Mouse (Mus musculus) 3134 (cell line): ENCODE measurements at regions not wholly inside any gene's neighbourhood (a gene's known extent, or its start where the extent isn't known, plus 50 kb on each side); places are given as distances from the start of the nearest gene placed in this dataset.

Source experiments
- DNase-seq: peaks from one replicate; pipeline ENCODE4 v3.0.0-alpha.2; 2011; ENCODE audit warnings: low spot score; ENCODE audit not compliant: insufficient read length; ENCODE audit errors: extremely low read depth

DNA sequence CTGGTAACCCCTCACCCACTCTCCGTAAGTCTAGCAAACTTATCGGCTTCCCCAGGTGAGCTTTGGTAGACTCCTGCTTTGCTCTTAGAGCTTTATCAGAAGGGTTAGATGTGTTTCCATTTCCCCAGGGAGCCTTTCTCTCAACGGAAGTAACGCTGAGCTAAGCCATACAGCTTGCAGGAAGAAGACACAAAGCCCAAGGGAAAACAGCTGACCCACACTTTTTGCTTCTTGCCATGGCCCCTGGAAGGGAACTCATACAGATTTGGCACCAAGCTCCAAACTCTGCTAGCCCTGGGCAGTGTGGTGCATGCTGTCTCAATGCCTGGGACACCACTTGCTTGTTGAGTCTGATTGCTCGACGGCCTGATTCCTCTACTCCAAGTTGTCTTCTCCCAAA lies 242.6 kb downstream of the Sipa1l2 start:
- no peak for DNase-seq

DNA sequence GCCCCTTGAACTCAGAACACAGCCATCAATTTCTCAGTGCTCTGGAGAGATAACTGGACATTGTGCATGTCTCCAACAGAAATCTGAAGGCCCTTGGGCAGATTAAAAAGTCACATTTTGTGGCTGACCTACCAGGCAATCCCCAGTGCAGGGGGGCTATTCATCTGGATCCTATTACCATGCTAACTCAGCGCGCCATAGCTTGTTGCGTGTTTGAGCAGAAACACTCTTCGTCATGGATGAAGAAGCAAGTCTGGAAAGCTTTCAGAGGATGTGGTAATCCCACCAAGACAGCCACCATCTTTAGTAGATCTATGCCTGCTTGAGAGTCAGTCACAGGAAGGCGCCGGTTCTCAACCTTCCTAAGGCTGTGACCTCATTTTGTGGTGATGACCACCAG lies 243.9 kb downstream of the Sipa1l2 start:
- DNase-seq = no peak

DNA sequence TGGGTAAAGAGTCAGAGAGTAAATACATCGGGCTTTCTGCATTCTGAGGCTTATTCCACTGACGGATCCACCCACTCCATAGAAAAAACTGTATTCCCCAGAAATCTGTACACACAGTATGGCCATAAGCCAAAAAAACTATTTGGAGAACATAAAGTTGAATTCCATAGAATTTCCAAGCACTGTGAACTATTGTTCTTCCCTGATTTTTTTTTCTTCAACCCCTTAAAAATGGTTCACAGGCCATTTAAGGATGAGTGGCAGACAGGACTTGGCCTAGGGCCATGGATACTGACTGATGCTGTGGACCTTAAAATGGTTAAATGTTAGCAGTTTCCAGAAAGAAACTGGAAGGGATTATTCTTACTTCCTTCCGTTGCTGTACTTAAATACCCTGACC lies 247.0 kb downstream of the Sipa1l2 start:
- no peak for DNase-seq

DNA sequence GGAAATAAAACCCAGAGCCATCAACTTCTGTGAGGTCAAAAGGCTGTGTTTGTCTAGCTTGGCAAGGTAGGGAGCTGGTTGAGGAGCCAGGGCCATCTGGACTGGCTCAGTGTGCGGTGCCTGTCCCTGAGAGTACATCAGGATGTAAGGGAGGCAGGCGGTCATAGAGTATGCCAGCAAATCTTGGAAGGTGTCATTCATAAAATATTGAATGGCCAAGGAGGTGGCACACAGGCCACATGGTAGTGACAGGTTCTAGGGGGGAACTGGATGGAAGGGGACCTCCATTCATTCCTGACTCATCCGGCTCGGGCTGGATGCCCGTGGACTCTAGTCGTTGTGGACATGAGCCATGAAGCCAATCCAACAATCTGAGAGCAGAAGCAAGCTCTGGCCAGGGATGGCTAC lies 252.0 kb downstream of the Sipa1l2 start:
- no peak for DNase-seq

DNA sequence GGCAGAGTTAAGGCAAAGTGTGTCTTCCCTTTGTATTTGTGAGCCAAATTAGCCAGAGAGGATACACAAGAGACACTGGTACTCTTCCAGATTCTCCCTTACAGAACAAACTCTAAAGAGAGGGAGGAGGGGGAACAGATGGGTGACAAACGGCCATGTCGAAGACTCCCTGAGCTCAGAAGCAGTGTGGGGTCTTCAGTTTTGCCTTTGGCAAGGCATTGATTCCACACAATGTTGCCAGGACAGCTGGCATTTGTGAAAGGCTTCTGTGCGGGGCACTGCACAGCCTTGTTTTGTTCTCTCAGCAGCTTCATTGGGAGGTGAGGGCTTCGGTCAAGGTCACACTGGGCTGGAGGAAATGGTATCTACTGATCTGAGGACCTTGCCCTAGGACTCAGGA lies 253.9 kb downstream of the Sipa1l2 start:
- no peak for DNase-seq

DNA sequence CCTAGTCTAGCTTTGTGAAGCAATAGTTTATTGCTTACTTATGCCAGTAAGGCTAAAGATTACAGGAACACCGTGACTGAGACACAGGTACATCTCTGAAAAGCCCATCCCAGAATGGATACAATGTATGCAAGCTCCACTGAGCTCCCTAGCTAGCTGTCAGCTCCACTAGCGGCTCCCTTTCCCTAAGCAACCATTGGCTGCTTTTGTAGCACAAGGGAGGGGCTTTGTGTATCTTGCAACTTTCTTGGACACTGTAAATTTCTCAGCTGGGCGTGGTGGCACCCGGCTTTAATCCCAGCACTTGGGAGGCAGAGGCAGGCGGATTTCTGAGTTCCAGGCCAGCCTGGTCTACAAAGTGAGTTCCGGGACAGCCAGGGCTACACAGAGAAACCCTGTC lies 254.6 kb downstream of the Sipa1l2 start:
- DNase-seq = no peak

DNA sequence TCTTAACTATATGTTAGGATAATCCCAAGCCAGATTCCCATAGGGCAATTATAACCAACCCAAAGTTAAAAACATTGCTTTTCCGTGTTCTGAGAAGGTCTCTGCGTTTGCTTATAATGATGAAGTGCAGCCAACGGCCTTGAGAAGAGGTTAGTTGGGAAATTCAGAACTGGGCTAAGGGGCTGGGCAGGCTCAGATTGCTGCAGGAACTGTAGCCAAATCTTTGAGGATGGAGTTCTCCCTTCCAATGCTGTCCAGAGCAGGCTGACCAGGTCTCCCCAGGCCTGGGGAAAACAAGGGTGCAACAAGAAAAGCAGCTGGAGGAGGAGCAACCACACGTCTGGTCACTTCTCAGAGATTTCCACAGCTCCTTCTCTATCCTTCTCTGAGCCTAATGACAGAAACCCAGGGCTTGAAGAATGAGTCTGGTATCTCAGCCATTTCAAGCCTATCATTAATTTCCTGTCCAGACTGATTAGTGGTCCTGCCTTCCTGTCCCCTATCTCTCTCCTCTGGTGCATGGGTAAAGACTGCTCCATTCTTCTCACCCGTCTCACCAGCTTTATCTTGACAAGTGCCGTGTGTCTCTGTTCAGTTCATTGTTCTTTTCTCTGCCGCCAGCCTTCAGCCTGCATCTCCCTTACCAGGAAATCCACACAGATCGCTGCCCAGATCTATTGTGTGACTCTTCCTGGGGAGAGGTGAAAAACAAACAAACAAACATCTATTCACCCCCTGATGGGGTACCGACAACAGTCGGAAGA lies 255.2 kb downstream of the Sipa1l2 start:
- no peak for DNase-seq

DNA sequence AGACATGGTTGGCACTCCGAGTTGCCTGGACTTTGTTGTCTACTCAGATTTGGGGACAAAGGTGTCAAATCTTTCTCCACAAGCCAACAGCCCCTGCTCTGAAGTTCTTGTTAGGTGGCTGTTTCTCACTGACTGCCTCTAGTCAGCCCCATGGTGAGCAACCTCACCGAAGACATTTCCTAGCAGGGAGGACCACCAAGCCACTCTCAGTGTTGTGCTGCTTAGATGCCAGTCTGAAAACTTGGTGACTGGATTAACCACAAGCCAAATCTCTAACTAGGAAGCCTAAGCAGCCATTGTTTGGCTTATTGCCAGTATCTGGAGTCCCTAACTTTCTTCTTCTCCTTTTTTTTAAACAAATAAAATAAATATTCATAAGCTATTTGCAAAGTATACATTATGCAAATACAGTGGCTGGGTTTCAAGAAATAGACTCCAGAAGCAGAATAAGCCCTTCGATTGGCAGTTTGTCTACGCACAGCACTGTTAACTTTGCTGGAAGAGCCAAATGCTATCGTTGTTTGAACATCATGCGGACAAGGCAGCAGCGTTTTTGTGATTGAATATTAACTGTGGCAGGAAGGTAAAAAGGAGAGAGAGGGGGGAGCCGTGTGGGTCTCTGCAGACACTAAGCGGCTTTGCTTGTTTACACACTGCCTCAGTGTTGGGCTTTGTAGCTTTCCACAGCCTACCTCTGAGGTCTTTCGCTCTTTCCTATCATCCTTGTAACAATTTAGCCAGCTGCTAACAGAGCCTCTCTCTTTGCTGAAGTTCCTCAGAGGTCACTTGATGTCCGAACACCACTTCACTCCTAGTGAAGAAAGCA lies 257.4 kb downstream of the Disc1 start:
- no peak for DNase-seq
